Mouse (Mus musculus) CD4-positive helper T cell, adult 2 months (primary cell): Measurements from ENCODE around the gene Grsf1.

Experiments
- DNase-seq: peaks from one replicate; pipeline ENCODE4 v3.0.0-alpha.2; 2012; ENCODE audit warnings: low read depth, missing footprints, low spot score

Grsf1 gene

DNA sequence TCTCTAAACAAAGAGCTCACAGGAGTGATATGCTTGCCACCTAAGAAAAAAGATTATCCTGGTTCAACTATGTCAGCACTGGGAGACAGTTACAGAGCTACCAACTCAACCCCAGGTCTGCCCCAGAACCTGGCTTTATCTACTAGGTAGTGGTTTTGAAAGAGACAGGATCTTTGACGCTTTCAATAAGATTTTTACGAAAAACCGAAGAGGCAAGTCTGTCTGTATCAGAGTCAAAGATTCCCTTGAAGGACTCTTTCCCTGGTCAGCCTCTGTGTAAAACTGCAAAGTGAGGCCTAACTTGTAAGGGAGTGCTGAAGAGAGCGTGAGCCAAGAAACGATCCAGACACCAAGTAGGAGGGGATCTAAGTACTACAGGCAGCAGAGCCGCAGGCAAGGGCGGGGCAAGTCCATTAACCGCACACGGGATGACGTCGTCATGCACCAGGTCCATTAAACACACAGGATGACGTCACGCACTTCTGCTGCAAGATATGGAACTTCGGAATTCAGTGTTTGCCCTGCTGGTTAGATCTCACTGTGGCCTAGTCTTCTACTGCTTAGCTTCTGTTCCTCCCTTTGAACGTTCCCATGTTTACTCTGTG lies 12.7 kb upstream of the Grsf1 start:
- no peak for DNase-seq

DNA sequence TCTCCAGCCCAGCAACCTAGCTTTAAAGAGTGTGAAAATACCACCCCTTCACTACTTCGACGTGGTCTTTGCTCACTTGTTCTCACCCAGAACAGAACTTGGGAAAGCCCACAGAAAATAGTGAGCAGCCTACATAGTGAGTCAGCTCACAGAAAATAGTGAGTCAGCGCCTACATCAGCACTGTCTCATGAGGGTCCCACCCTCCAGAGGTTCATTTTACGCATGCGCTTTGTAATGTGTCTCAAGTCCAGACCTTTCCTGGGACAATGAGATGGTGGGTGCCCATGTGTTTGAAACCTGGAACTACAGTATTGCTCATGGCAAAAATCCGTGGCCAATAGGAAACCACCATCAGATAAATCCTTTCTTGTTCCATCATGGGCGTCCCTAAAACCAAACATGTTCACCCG lies 12.0 kb upstream of the Grsf1 start:
- no peak for DNase-seq

DNA sequence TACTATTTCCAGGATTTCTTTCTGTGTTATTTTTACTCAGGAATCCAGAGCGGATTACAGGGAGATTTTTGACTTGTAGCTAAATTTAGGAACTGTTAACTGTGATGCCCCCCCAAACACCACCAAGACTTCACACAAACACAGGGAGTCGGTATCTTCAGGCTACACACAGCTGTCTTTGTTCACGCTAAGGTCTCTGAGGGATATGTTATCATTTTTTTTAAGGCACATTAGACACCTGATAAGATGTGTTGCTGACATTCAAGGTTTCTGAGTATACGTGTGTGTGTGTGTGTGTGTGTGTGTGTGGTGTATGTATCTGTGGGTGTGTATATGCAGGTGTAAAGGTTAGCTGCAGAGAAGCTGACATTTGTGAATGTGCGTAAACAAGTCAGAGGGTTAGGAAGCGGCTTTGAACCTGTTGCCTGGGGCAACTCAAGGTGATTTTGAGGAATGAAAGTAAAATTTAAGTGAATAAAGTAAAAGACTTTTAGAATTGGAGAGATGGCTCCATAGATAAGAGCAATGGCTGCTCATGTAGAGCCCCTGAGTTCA lies 9.9 kb upstream of the Grsf1 start:
- no peak for DNase-seq

DNA sequence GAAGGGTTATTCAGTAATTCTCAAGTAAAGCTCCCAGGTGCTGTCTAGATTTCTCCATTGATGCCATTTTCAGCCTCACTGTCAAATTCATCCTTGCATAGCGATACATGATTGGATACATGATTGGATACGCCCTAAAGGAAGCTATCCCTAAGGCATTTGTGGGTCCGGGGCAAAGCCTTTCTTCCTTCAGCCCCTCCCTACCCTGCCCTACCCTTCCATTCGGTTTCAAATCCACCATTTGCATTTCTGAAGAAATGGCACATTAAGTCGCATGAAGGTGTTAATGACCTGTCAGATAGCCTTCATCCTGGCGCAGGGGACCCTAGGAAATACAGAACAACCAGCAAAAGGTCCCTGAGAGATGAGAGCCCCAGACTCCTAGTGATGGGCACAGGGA lies 9.3 kb upstream of the Grsf1 start:
- no peak for DNase-seq

DNA sequence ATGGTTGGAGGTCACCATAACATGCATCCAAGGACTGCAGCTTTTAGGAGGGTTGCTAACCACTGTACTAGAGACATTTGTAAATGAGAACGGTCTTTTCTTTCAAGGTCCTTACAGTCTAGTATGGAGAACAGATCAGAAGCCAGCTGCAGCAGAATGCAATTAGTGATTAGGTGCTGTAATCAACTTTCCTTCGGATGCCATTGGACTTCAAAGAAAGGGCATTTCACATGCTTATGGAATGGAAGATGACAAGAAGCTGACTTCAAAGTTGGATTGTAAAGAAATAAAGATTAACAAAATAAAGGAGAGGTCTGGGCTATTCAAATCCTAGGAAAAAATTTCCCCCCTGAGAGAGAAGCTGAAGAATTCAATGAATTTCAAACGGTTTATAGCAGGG lies 8.3 kb upstream of the Grsf1 start:
- no peak for DNase-seq

DNA sequence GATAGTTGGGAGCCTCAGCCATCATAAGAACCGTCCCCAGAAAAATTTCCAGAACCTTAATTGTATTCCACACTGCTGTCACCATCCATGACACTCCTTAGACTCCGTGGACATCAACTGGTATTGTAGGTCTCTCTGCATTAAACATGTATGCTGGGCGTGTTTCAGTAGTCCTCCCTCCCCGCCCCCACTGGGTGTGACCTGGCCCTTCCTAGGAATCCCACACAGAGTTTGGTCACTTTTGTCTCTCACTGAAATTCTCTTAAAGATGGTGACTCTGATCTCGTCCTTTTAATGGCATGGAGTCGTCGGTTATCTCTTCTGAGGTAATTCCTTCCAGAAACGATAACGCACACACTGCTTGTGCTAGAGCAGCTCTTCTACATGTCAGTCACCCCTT lies 7.7 kb upstream of the Grsf1 start:
- no peak for DNase-seq

DNA sequence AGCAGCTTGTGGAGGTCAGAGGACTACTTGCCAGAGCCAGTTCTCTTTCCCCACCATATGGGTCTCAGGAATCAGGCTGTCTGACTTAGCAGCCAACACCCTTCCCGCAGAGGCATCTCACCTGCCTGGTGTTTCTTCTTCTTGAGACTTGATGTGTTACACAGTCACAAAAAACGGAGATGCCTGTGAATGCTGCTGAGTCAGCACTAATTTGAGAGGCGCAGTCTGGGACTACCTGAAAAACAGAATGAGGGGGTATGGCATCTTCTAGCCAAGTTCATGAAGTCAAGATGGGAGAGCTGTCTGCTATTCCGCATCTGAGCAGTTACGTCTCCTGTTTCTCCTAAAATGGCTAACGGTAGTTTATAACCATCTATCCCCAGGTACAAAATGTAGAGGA lies 4.6 kb upstream of the Grsf1 start:
- DNase-seq: no peak

DNA sequence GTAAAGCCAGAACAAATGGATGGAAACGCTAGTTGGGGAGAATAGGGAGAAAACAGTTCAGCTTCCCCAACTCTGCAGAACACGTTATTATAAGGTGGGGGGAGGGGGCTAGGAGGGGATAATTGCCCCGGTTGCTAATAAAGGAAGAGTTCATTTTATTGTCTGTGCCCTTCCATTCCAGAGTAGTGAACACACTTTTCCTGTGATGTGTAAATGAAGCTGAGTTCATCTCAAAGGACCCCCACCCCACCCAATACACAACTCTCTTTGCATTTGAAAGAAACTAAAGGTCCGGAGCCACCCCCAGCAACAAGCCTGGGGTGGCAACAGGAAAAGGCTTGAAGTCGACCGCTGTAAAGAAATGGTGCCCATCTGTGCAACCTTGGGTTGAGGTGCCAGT lies 3.4 kb upstream of the Grsf1 start:
- no peak for DNase-seq

DNA sequence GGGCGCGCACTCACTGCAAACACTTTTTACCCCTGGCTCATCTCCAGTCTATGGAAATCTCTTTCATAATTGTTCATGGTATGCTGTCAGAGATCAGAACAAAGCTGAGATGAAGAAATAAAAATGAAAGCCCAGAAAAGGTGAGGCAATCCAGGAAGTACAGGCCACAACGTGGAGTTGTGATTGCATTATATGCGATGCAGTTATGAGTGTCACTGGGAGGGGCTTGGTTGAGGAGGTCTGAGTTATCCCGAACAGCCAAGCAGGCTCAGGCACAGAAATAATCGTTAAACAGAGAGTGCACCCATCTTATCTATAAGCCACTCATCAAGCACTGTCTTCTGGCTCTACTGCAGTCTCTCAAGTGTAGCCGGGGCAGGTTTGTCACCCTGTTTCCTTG lies 3.0 kb upstream of the Grsf1 start:
- no peak for DNase-seq

DNA sequence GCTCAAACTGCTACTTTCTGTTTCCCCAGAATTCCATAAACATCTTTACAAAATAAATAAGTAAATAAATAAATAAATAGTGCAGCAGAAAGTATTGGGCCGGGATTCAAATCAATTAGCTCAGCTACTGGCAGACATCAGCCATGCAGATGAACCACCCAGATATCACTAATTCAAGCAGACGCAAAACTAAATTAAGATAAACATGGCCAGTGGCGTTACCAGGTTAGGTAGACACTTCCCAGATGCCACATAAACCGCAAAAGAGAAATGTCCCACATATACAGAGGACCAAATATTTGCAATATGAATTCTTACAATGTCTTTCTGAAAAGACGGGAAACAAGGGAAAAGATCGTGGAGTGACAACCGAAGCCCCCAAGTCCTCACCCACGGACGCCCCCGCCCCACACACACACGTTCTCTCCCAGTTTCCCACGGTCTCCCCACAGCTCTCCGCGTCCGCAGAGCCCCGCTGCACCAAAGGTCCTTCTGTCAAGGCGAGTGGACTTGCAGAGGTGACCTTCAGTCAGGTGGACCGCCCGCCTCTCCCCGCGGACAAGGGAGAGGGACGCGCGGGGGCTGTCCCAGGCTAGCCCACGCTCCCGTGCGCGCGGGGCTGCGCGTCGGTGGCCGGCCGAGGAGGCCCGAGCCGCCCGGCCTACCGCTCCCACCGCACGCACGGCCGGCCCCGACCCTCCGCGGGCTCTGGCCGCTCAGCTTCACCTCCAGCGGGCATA lies 1.1 kb downstream of the Grsf1 start:
- no peak for DNase-seq

DNA sequence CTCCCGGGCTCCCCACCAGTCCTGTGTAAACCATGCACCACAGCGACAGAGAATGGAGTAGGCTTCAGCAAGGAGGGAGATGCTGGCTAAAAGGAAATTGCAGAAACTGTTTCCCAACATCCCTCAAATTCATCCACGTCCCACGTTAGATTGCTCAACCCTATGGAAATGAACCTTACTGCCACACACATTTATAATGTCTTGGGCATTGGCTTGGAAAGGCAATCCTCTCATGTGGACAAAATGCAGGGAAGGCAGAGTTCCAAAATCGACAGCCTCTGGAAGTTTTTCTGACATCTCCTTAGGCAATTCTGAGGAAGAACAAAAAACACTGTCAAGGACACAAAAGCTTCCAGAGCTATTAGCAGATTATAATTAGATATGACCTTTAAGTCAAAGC lies 12.1 kb downstream of the Grsf1 start:
- DNase-seq: no peak

DNA sequence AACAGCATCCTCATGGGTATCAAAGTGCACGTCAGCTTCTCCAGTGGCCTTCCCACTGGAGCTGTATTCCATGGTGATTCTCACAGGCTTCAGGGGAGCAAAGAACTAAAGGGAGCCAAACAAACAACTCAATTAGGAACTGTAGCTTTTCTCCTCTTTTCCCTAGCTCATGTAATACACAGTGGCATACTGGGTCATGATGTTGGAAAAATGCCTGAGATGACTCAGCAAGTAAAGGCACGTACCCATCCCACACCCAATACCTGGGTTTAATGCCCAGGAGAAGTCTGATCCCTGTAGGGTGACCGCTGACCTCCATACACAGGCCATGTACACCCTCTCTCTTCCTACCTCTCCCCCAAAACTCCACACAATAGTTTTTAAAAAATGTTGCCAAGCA lies 12.8 kb downstream of the Grsf1 start:
- no peak for DNase-seq

DNA sequence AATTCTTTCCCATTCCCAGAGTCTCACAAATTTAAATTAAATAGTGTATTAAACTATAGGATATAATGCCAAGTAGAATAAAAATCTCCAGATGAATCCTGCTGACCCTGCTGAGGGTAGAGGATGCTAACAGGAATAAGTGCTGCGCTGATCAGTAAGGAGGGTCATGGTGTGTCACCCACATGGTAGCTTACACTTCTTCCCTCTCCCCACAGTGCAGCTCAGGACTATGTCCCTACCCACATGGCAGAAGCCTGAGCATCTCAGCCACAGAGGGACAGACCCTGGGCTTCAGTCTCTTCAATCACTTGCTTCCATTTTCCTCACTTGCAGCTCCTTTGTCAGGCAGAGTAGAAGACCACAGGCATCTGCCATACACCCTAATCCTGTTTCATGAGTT lies 18.1 kb downstream of the Grsf1 start:
- DNase-seq: no peak

DNA sequence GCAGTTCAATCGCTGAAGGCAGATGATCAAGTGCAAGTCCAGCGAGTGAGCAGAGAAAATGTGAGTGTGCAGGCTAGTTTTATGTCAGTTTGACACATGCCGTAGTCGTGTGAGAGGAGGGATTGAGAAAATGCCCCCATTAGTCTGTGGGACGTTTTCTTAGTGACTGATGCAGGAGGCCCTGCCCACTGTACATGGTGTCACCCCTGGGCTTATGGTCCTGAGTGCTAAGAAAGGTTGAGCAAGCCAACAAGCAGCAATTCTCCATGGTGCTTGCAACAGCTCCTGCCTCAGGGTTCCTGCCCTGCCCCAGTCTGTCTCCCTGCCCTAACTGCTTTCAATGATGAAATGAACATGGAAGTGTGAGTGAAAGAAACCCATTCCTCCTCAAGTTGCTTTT lies 23.4 kb downstream of the Grsf1 start:
- no peak for DNase-seq

DNA sequence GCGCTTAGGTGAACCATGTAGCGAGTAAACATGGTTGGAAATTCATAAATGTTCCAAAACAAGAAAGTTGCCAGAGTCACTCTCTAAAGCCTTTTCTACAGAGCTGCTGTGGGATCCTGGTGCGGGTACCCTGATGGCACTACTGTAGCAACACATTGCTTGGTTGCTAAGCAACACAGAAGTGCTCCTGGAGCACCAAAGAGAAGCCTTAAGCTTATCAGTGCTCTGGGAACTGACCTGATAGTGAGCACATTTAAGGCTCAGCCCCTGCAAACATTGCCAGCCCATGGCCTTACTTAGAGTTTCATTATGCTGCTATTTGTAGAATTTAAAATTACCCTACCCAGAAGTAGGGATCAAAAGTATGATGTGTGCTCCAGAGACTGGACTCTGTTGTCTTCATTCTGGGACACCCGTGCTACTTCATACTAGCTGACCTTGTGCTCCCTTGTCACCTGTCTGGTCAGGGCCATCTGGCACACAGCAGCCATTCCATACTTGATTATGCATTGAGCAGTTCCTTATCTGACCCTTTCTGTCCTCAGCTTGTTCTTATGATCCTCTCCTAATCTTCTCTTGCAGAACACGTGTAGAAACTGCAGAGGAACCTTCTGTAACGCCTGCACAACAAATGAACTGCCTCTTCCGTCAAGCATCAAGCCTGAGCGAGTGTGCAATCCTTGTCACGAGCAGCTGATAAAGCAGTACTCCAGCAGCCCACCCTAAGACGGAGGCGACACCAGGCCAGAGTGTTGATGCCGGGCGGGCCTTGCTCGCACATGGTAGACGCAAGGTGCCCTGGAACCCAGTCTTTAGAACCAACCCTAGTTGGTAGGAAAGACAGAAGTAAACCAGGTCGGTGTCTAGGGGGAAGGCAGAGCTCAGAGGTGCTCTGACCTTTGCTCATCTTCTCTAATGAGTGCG lies 26.5 kb downstream of the Grsf1 start:
- no peak for DNase-seq

DNA sequence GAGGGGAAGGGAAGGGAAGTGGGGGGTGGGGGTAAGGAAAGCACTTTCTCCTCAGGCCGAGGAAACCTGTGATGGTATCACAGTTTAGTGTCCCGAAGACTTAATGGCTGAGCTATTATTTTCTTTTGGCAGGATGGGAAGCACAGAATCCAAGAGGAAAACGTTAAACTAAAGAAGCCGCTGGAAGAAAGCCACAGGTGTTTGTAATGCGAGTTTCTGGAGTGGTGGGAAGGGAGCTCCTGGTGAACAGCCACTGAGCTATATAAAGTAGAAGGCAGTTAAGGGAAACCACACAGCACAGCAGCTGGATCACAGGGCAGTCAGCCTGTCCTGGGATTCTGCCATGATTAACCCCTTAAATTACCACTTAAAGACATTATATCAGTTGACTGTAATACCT lies 30.6 kb downstream of the Grsf1 start:
- DNase-seq: no peak

DNA sequence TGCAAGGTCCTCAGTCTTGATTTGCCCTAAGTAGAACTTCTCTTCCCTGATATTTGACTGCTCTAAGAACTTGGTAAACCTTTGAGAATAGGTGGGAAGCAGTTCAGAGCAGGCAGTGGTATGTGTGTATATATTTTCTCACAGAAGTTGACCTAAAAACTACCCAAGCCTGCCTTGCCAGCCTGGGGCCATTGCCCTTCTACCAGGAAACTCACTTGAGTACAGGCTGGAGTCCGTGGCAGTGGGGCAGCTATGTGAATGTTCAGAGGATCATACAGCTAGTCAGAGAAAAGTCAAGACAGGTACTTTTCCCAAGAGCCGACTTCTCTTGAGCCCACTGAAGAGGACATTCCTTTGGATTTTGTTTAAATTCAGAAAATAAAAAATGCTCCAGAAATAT lies 31.1 kb downstream of the Grsf1 start:
- DNase-seq: no peak

DNA sequence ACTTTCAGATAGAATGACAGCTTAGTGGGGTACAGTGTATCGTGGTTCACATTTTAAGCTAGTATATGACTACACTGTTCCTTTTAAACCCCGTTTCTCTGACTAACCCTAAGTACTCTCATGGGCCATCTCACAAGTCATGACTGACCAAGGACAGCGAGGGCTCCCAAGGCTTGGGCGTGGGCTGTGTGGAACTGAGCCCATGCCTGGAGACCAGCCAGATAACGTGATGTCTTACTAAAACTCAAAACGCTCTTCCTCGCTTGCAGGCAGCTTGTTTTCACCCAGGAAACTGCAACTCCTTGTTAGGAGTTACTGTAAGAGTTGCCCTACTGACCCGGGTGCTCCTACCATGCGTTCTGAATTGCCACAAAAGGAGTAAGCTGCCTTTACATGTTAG lies 32.5 kb downstream of the Grsf1 start:
- no peak for DNase-seq

DNA sequence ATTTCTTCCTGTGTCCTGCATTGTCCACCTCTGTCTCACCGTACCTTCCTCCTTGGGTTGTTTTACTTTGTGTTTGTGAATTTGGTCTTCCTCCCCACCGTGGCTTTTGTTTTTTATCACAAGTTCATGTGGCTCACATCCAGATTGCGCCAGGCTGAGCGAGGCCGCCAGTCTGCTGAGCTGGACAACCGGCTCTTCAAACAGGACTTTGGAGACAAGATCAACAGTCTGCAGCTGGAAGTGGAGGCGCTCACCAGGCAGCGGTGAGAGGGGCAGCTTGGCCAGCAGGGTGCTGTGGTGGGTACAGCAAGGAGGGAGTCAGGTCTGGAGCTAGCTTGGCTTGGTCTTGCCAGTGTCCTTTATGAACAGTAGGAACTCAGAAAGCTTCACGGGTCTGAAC lies 33.2 kb downstream of the Grsf1 start:
- DNase-seq: no peak

DNA sequence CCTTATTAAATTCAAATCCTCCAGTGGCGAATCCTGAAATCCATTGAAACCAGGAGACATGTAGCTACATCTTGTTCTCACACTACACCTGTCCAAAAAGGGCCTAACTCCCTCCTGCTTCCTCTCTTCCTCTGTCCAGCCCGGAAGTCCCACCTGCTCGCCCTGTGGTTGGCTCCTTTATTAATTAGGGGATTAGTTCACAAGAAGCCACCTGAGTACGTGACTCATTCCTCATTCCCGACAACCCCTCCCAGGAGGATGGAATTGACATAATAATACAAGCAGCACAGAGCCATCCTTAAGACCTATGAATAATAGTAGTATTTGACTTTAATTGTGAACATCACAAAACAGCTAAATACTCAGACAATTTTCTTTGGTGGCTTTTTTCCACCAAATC lies 41.9 kb downstream of the Grsf1 start:
- no peak for DNase-seq

DNA sequence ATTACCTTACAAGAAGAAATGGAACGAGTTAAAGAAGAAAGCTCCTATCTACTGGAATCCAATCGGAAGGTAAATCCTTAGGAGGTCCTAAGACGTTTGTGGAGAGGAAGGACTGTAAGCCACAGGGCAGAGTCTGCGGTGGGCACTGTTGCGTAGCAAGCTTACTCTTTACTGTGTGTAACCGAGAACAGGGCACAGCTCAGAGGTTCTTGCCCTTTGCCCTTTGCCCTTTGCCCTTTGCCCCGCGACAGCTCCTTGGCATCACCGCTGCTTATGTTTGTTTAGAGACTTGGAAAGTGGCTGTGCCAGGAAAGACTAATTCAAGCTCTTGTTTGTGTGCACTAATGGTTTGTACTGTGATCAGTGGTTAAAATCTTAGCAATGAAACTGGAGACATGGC lies 43.5 kb downstream of the Grsf1 start:
- DNase-seq: no peak

DNA sequence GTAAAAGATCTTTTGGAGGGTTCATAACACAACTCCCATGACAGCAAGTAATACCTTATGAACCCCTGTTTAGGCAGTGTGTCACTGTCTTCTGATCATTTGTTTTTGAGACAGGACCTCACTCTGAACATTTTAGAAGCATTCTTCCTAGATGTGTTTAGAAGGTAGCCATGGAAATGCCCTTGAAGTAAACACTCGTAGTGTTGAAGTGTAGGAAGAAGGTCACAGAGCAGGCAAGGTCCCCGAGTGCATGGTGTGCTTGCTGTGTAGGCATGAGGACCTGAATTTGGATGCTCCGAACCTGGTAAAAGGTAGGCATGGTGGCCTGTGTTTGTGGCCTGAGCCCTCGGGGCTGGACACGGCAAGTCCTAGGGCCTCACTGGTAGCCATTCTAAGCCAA lies 44.4 kb downstream of the Grsf1 start:
- no peak for DNase-seq
